Mouse (Mus musculus): ENCODE data around the gene Gm9837. TPM values are rescaled to one million over a fixed set of nuclear protein-coding genes. Genes with fewer than 3 reads are reported as not detected.

Gene Gm9837
- under 1 TPM in 1 of 4 experiments, not detected in 3; 0.69 TPM for total RNA-seq (2022)

- peak; percentile 90 to 96 for DNase-seq (ENCODE audit: low spot score in 2 of 2)
Observed at GRCm38 (mm10) chr11:53469968-53470695, at the start of gene Gm9837. Gene Gm9837 (minus strand): TSS chr11:53470479.

- peak in 1 of 2 experiments; percentile 56 for DNase-seq (ENCODE audit: low spot score in 2 of 2)
Observed at GRCm38 (mm10) chr11:53519207-53520121, 49.2 kb upstream of the Gm9837 start, which contains the start of gene Sept8. Gene Sept8 (plus strand): TSS chr11:53519257.

GRCm38 (mm10) chr11:53518759-53519158 lies 48.5 kb upstream of the Gm9837 start:
- DNase-seq (ENCODE audit: low spot score in 2 of 2): no peak

- no peak for DNase-seq (ENCODE audit: low spot score in 2 of 2)
Observed at GRCm38 (mm10) chr11:53516775-53517627, 46.7 kb upstream of the Gm9837 start.

- DNase-seq (ENCODE audit: low spot score in 2 of 2): no peak
Observed at GRCm38 (mm10) chr11:53510351-53510750, 40.1 kb upstream of the Gm9837 start.

- no peak for DNase-seq (ENCODE audit: low spot score in 2 of 2)
Observed at GRCm38 (mm10) chr11:53508591-53508990, 38.3 kb upstream of the Gm9837 start.

- no peak for DNase-seq (ENCODE audit: low spot score in 2 of 2)
Observed at GRCm38 (mm10) chr11:53508152-53508551, 37.9 kb upstream of the Gm9837 start.

- no peak for DNase-seq (ENCODE audit: low spot score in 2 of 2)
Observed at GRCm38 (mm10) chr11:53507098-53507805, 37.0 kb upstream of the Gm9837 start.

GRCm38 (mm10) chr11:53505026-53505663 lies 34.9 kb upstream of the Gm9837 start:
- DNase-seq (ENCODE audit: low spot score in 2 of 2): no peak

GRCm38 (mm10) chr11:53504376-53504775 lies 34.1 kb upstream of the Gm9837 start:
- no peak for DNase-seq (ENCODE audit: low spot score in 2 of 2)

- DNase-seq (ENCODE audit: low spot score in 2 of 2): no peak
Observed at GRCm38 (mm10) chr11:53503738-53504137, 33.5 kb upstream of the Gm9837 start.

GRCm38 (mm10) chr11:53502039-53502765 lies 31.9 kb upstream of the Gm9837 start:
- no peak for DNase-seq (ENCODE audit: low spot score in 2 of 2)

- no peak for DNase-seq (ENCODE audit: low spot score in 2 of 2)
Observed at GRCm38 (mm10) chr11:53500569-53500968, 30.3 kb upstream of the Gm9837 start.

- DNase-seq (ENCODE audit: low spot score in 2 of 2): peak; percentile 63 to 71
Observed at GRCm38 (mm10) chr11:53496946-53497345, 26.7 kb upstream of the Gm9837 start.

- no peak for DNase-seq (ENCODE audit: low spot score in 2 of 2)
Observed at GRCm38 (mm10) chr11:53495417-53495816, 25.1 kb upstream of the Gm9837 start.

GRCm38 (mm10) chr11:53493243-53493955 lies 23.1 kb upstream of the Gm9837 start:
- DNase-seq (ENCODE audit: low spot score in 2 of 2): no peak

- DNase-seq (ENCODE audit: low spot score in 2 of 2): peak in 1 of 2 experiments; percentile 58
Observed at GRCm38 (mm10) chr11:53491954-53492401, 21.7 kb upstream of the Gm9837 start.

- no peak for DNase-seq (ENCODE audit: low spot score in 2 of 2)
Observed at GRCm38 (mm10) chr11:53489421-53489820, 19.1 kb upstream of the Gm9837 start.

GRCm38 (mm10) chr11:53489007-53489406 lies 18.7 kb upstream of the Gm9837 start:
- DNase-seq (ENCODE audit: low spot score in 2 of 2): no peak

Measured in layer of hippocampus, adult 8-10 months (tissue).